Mouse (Mus musculus) C2C12 (cell line): ENCODE results near the gene Gas2l2.

Experiments
- CEBPB ChIP-seq: IDR thresholded peaks from one replicate; pipeline ENCODE4 v1.6.1; 2011; ENCODE audit warnings: low read depth, mild to moderate bottlenecking, control low read depth, moderate library complexity
- CTCF ChIP-seq: IDR thresholded peaks from one replicate; pipeline ENCODE4 v1.5.1; 2011; ENCODE audit not compliant: control insufficient read depth, insufficient read depth, insufficient read length
- FOSL1 ChIP-seq: IDR thresholded peaks from one replicate; pipeline ENCODE4 v1.8.0; 2011; ENCODE audit warnings: mild to moderate bottlenecking, low read length; ENCODE audit not compliant: poor library complexity, insufficient read depth, severe bottlenecking
- MAX ChIP-seq: IDR thresholded peaks from one replicate; pipeline ENCODE4 v1.6.1; 2011; ENCODE audit warnings: mild to moderate bottlenecking, control low read depth
- MYOD1 ChIP-seq: IDR thresholded peaks from one replicate; pipeline ENCODE4 v1.6.1; 2011; ENCODE audit warnings: low read depth; ENCODE audit not compliant: control insufficient read depth, insufficient read length
- USF1 ChIP-seq: IDR thresholded peaks from one replicate; pipeline ENCODE4 v1.6.1; 2011; ENCODE audit warnings: low read depth, mild to moderate bottlenecking, control low read depth, moderate library complexity

DNA sequence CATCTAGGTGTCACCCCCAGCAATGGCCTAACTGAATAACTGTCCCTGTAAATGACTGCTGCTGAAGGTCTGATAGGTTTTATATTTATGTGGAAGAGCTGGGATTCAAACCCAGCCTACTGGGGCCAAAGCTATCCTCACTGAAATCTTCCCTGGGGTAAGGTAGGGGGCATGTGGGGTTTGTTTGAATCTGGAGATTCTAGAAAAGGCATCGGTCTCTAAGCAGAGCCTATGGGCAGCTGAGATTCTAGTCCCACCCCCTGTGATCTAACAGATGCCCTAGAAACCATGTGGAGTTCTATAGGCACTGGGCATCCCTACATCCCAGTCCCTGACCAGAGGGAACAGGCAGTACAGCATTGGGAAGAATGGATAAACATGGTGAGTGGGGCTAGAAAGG is 8.1 kb upstream of the Gas2l2 start, which contains the start of gene 1700020L24Rik:
- no peak for TF ChIP-seq FOSL1
- TF ChIP-seq USF1: no peak
- TF ChIP-seq CTCF: no peak
- no peak for TF ChIP-seq MYOD1
- TF ChIP-seq CEBPB: no peak
- TF ChIP-seq MAX: no peak
